Mouse (Mus musculus): Measurements from ENCODE around the gene Rfc4.

Gene Rfc4

GRCm38 (mm10) chr16:23135421-23136149 lies 8.0 kb upstream of the Rfc4 start:
- DNase-seq (ENCODE audit: low spot score), result peak; percentile 55

- DNase-seq (ENCODE audit: low spot score), result no peak
Measured at GRCm38 (mm10) chr16:23132336-23132735, 4.8 kb upstream of the Rfc4 start.

GRCm38 (mm10) chr16:23130303-23130702 lies 2.8 kb upstream of the Rfc4 start:
- DNase-seq (ENCODE audit: low spot score), result no peak

- no peak for DNase-seq (ENCODE audit: low spot score)
Measured at GRCm38 (mm10) chr16:23127311-23127672, 245 bp downstream of the Rfc4 start.

GRCm38 (mm10) chr16:23124398-23124797 lies 3.1 kb downstream of the Rfc4 start:
- DNase-seq (ENCODE audit: low spot score), result no peak

GRCm38 (mm10) chr16:23123104-23123503 lies 4.4 kb downstream of the Rfc4 start:
- DNase-seq (ENCODE audit: low spot score), result no peak

- no peak for DNase-seq (ENCODE audit: low spot score)
Measured at GRCm38 (mm10) chr16:23122446-23122845, 5.1 kb downstream of the Rfc4 start.

- no peak for DNase-seq (ENCODE audit: low spot score)
Measured at GRCm38 (mm10) chr16:23117173-23117572, 10.4 kb downstream of the Rfc4 start.

GRCm38 (mm10) chr16:23115486-23115885 lies 12.1 kb downstream of the Rfc4 start:
- DNase-seq (ENCODE audit: low spot score), result no peak

- no peak for DNase-seq (ENCODE audit: low spot score)
Measured at GRCm38 (mm10) chr16:23114339-23115171, 13.0 kb downstream of the Rfc4 start.

GRCm38 (mm10) chr16:23113903-23114302 lies 13.6 kb downstream of the Rfc4 start:
- DNase-seq (ENCODE audit: low spot score), result no peak

- DNase-seq (ENCODE audit: low spot score), result no peak
Measured at GRCm38 (mm10) chr16:23112861-23113435, 14.6 kb downstream of the Rfc4 start.

- no peak for DNase-seq (ENCODE audit: low spot score)
Measured at GRCm38 (mm10) chr16:23112348-23112747, 15.2 kb downstream of the Rfc4 start.

- no peak for DNase-seq (ENCODE audit: low spot score)
Measured at GRCm38 (mm10) chr16:23109350-23110280, 17.9 kb downstream of the Rfc4 start.

- no peak for DNase-seq (ENCODE audit: low spot score)
Measured at GRCm38 (mm10) chr16:23108943-23109342, 18.6 kb downstream of the Rfc4 start.

GRCm38 (mm10) chr16:23107946-23108759 lies 19.4 kb downstream of the Rfc4 start:
- DNase-seq (ENCODE audit: low spot score), result peak; percentile 62

GRCm38 (mm10) chr16:23107231-23107942 lies 20.1 kb downstream of the Rfc4 start, which contains the start of gene Eif4a2:
TSS of gene Eif4a2 (plus strand) at chr16:23107444.
- DNase-seq (ENCODE audit: low spot score), result peak; percentile 86

GRCm38 (mm10) chr16:23106121-23106520 lies 21.4 kb downstream of the Rfc4 start:
- DNase-seq (ENCODE audit: low spot score), result no peak

- DNase-seq (ENCODE audit: low spot score), result no peak
Measured at GRCm38 (mm10) chr16:23103841-23104240, 23.7 kb downstream of the Rfc4 start.

- DNase-seq (ENCODE audit: low spot score), result no peak
Measured at GRCm38 (mm10) chr16:23103038-23103745, 24.3 kb downstream of the Rfc4 start.

Measured in c-Kit-positive CD71-positive TER-119-positive erythroid progenitor cells, embryonic 14.5 days (primary cell).